Mouse (Mus musculus): ENCODE results near the gene Praf2.

Praf2 gene

GRCm38 (mm10) chrX:7778450-7779244 lies 50.4 kb downstream of the Praf2 start:
- DNase-seq (ENCODE audit: low spot score), result peak; percentile 11

DNA sequence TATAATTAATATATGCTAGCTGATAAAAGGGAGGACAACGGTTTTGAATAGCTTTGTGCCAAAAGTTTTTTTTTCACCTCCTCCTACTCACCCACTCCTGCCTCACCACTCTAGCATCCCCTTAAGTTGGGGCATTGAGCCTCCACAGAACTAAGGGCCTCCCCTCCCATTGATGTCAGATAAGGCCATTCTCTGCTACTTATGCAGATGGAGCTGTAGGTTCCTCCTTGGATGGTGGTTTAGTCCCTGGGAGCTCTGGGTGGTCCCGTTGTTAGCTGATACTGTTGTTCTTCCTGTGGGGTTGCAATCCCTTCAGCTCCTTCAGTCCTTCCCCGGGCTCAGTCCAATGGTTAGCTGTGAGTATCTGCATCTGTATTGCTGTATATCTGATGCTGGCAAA lies 51.1 kb downstream of the Praf2 start:
- DNase-seq (ENCODE audit: low spot score), result peak; percentile 3

All from spleen, adult 12 weeks (tissue).